Mouse (Mus musculus) neural tube, embryonic 12.5 days (tissue): ENCODE measurements at regions not wholly inside any gene's neighbourhood (a gene's known extent, or its start where the extent isn't known, plus 50 kb on each side); places are given as distances from the start of the nearest gene placed in this dataset.
A peak's percentile ranks its signal among the peaks of the same experiment; 100 is the strongest.

Experiments used
- ATAC-seq: fragments of 200-750 bp; cut with Nextera tagmentation; 2 replicates; pipeline ENCODE4 v1.8.0; 2017; ENCODE audit warnings: low read depth, mild to moderate bottlenecking, moderate TSS enrichment, moderate library complexity; ENCODE audit not compliant: low FRiP score
- H3K27ac ChIP-seq: fragments of 300-500 bp; sonication (generic); 2 replicates; pipeline ENCODE4 v1.5.1; 2016
- H3K27me3 ChIP-seq: fragments of 300-500 bp; sonication (generic); replicated peaks from 2 replicates; pipeline ENCODE4 v1.6.1; 2016; ENCODE audit warnings: mild to moderate bottlenecking
- H3K36me3 ChIP-seq: fragments of 300-500 bp; sonication (generic); 2 replicates; pipeline ENCODE4 v1.6.1; 2016; ENCODE audit warnings: mild to moderate bottlenecking
- H3K4me1 ChIP-seq: fragments of 300-500 bp; sonication (generic); 2 replicates; pipeline ENCODE4 v1.6.1; 2016
- H3K4me2 ChIP-seq: fragments of 300-500 bp; sonication (generic); replicated peaks from 2 replicates; pipeline ENCODE4 v1.6.1; 2016; ENCODE audit warnings: mild to moderate bottlenecking
- H3K4me3 ChIP-seq: fragments of 300-500 bp; sonication (generic); 2 replicates; pipeline ENCODE4 v1.5.1; 2016
- H3K9ac ChIP-seq: fragments of 300-500 bp; sonication (generic); 2 replicates; pipeline ENCODE4 v1.6.1; 2016; ENCODE audit warnings: mild to moderate bottlenecking
- H3K9me3 ChIP-seq: fragments of 300-500 bp; sonication (generic); 2 replicates; pipeline ENCODE4 v1.6.1; 2016; ENCODE audit warnings: mild to moderate bottlenecking
- WGBS: fragments of 180-500 bp; shearing (Covaris S2); methylation state at CpG from one replicate; pipeline ENCODE4 v1.1.7; 2016; 5-methylcytosine and 5-hydroxymethylcytosine counted together

DNA sequence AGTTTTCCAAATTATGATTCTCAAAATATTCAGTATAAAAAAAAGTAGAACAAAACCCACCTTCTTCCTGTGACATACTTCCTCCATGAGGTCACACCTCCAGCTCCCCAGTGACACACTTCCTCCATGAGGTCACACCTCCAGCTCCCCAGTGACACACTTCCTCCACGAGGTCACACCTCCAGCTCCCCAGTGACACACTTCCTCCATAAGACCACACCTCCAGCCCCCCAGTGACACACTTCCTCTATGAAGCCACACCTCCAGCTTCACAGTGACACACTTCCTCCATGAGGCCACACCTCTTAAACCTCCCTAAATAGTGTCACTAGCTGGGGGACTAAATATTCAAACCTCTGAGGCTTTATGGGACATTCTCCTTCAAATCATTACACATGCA is 89.8 kb upstream of the Ntrk2 start:
- Histone ChIP-seq H3K4me2 (no peak overlapping the region), H3K4me1 (no peaks in the 10 kb centered on the region), H3K27ac (no peak overlapping the region), H3K9ac (no peak overlapping the region), H3K27me3 (no peaks in the 10 kb centered on the region), H3K36me3 (no peaks in the 10 kb centered on the region), H3K9me3 (no peaks in the 10 kb centered on the region), H3K4me3 (no peak overlapping the region)
- no peak for ATAC-seq
- 77% methylated on average over 1 of the region's 1 CpGs for WGBS

DNA sequence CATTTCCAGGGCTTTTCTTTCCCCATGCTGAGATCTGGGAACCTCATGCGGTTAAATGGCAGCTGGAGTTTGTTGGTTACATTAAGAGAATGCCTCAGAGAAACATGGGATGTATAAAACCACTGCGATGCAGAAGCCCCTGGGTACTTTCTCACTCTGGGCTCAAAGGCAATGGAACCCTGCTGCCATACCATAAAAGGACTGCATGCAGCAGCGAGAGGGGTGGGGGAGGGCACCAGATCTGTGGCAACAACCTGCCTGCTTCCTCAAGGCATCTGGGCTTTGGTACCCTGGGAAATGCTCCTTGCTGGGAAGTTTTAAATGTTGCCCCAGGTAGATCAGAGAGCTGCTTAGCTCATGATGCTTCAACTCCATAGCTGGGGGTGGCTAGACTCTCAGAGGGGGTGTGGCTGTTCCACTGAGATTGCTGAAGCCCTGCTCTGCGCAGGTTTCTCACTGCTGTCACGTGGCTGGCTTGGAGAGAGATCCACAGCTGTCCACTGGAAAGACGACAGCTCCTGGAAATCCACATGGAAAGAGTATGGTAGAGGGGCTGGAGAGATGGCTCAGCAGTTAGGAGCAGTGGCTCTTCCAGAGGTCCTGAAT is 75.8 kb upstream of the Ntrk2 start:
- peak overlapping the region; percentile 26; the same call in 1 of the 2 replicates for H3K4me2 ChIP-seq
- H3K9me3 ChIP-seq, result no peaks in the 10 kb centered on the region
- H3K36me3 ChIP-seq, result no peaks in the 10 kb centered on the region
- H3K4me1 ChIP-seq, result peaks cover 9% of the 10 kb centered on the region
- no peaks in the 10 kb centered on the region for H3K27me3 ChIP-seq
- ATAC-seq, result no peak
- WGBS, result 23% methylated on average over 6 of the region's 6 CpGs
- H3K9ac ChIP-seq, result no peak overlapping the region
- H3K27ac ChIP-seq, result no peak overlapping the region
- no peak overlapping the region for H3K4me3 ChIP-seq

DNA sequence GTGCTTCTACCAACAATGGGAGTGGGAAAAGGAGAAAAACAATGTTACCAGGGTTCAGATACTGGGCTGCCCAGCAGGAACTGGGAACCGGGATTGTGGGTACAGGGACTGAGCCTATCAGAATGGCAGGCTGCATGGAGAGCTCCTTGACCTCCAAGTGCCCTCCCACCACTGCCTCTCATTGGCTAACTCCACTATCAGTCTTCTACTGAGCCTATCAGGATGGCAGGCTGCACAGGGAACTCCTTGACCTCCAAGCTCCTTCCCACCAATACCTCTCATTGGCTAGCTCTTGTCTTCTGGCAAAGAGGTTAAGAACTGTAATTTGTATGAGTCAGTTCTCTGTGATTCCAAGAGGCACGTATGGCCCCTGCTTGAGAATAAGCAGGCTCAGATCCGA is 73.6 kb upstream of the Ntrk2 start:
- Histone ChIP-seq H3K27me3 (no peaks in the 10 kb centered on the region), H3K4me3 (no peak overlapping the region), H3K9ac (no peak overlapping the region), H3K4me1 (peaks cover 9% of the 10 kb centered on the region), H3K27ac (no peak overlapping the region), H3K4me2 (no peak overlapping the region), H3K36me3 (no peaks in the 10 kb centered on the region), H3K9me3 (no peaks in the 10 kb centered on the region)
- 80% methylated on average over 3 of the region's 3 CpGs for WGBS
- no peak for ATAC-seq

DNA sequence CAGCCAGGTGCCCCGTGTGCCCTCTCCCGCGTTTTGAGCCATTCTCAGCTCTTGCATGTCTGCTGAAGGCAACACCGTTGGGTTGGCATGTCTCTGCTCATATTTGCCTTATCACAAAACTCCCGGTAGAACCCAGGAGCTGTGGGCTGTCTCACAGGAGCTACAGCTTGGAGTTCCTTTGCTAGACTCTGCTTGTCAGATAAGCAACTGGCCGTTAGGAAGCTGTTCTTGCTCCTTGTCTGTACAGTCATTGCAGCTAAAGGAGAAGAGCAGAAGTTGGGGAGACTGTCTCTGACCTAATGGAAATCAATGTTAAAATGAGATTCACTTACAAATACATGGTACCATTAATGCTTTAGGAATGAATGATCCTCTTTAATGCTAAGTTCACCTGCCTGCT is 72.8 kb upstream of the Ntrk2 start:
- WGBS, result 91% methylated on average over 6 of the region's 6 CpGs
- H3K4me3 ChIP-seq, result no peak overlapping the region
- no peak for ATAC-seq
- H3K4me2 ChIP-seq, result no peak overlapping the region
- H3K27me3 ChIP-seq, result no peaks in the 10 kb centered on the region
- peaks cover 9% of the 10 kb centered on the region for H3K4me1 ChIP-seq
- no peak overlapping the region for H3K27ac ChIP-seq
- H3K9ac ChIP-seq, result no peak overlapping the region
- H3K36me3 ChIP-seq, result no peaks in the 10 kb centered on the region
- H3K9me3 ChIP-seq, result no peaks in the 10 kb centered on the region

DNA sequence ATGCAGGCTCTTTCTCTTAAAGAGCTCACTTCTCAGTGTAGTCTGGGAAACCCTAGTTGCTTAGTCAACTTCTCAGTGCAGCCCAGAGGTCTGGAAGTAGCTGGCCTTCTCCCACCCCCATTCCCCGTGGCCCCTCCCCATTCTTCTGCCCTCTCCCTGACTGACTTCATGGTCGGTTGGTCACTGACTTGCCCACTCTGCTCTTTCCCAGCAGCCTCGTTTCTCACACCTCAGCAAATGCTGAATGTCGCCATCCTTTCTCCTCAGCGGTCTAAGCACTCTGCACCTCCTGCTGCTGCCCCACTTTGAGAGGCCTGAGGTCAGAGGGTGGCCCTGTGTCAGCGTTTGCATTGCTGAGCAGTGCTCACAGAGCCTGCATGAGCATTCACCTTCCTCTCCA is 70.8 kb upstream of the Ntrk2 start:
- Histone ChIP-seq H3K27me3 (no peaks in the 10 kb centered on the region), H3K36me3 (no peaks in the 10 kb centered on the region), H3K4me1 (peaks cover 3% of the 10 kb centered on the region), H3K4me3 (no peak overlapping the region), H3K9me3 (no peaks in the 10 kb centered on the region), H3K9ac (no peak overlapping the region), H3K27ac (no peak overlapping the region), H3K4me2 (no peak overlapping the region)
- ATAC-seq, result no peak
- 16% methylated on average over 6 of the region's 6 CpGs for WGBS

DNA sequence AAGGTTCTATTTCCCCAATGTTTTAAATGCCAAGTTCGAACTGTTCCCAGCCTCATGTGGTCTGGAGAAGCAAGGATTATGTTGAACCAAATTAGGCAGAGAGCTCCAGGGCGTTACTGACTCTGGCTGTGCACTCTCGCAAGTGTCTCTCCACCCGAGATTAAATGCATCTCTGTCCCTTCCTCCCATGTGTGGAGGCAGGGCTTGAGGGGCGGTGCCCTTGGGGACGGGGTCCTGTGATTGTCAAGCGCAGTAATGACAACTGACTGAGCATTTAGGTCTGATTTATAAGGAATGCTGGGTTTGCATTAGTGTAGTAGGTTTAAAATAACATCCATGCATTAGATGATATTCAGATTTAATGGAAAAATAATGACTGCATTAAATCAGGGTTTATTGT is 65.6 kb upstream of the Ntrk2 start:
- WGBS, result 62% methylated on average over 7 of the region's 7 CpGs
- H3K36me3 ChIP-seq, result no peaks in the 10 kb centered on the region
- H3K27ac ChIP-seq, result no peak overlapping the region
- no peak for ATAC-seq
- H3K9me3 ChIP-seq, result 0 out of 2 replicates have a peak, but pooled peaks cover 6% of the 10 kb centered on the region
- H3K27me3 ChIP-seq, result no peaks in the 10 kb centered on the region
- H3K4me2 ChIP-seq, result no peak overlapping the region
- 0 out of 2 replicates have a peak, but pooled peaks cover 3% of the 10 kb centered on the region for H3K4me1 ChIP-seq
- no peak overlapping the region for H3K9ac ChIP-seq
- no peak overlapping the region for H3K4me3 ChIP-seq

DNA sequence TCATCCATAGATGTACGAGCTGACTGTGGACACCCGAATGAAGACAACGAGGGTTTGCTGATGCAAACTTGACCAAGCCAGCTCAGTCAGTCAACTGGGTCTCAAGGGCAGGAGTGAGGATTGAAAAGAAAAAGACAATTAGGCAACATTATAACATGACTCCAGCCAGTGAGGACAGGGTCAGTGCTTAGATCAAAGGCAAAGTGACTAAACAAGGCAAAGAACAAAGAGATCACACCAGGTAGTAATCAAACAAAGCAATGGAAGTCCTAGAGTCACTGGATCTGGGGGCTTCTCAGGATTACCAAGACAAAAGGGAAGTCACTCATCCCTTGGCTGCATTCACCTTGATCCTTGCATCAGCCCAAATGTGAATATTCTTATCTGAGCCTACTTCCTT is 60.3 kb upstream of the Ntrk2 start:
- WGBS, result 78% methylated on average over 3 of the region's 3 CpGs
- no peak overlapping the region for H3K27ac ChIP-seq
- H3K36me3 ChIP-seq, result no peaks in the 10 kb centered on the region
- H3K27me3 ChIP-seq, result no peaks in the 10 kb centered on the region
- no peak for ATAC-seq
- H3K4me3 ChIP-seq, result no peak overlapping the region
- no peak overlapping the region for H3K9ac ChIP-seq
- H3K9me3 ChIP-seq, result 0 out of 2 replicates have a peak, but pooled peaks cover 6% of the 10 kb centered on the region
- H3K4me2 ChIP-seq, result no peak overlapping the region
- no peaks in the 10 kb centered on the region for H3K4me1 ChIP-seq

DNA sequence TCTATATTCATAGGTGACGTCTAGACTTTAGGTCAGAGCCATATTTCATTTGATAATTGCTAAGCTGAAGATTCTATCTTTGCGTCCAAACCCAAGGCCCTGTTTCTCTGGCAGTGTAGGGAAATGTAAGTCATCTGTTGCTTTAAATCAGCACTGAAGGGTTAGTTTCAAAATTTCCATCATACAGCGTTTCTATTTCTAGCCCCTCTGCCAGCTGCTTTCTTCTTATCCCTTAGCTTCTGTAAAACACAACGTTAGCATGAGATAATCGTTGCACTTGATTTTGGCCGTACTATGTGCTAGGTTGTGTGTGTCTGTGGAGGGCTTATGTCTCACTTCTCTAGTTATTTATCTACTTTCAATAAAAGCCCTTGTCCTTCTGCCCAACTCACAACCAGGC is 58.7 kb upstream of the Ntrk2 start:
- no peak overlapping the region for H3K27ac ChIP-seq
- no peaks in the 10 kb centered on the region for H3K4me1 ChIP-seq
- H3K9ac ChIP-seq, result no peak overlapping the region
- no peaks in the 10 kb centered on the region for H3K27me3 ChIP-seq
- 90% methylated on average over 6 of the region's 6 CpGs for WGBS
- no peaks in the 10 kb centered on the region for H3K36me3 ChIP-seq
- H3K4me2 ChIP-seq, result no peak overlapping the region
- H3K4me3 ChIP-seq, result no peak overlapping the region
- H3K9me3 ChIP-seq, result 0 out of 2 replicates have a peak, but pooled peaks cover 6% of the 10 kb centered on the region
- no peak for ATAC-seq

DNA sequence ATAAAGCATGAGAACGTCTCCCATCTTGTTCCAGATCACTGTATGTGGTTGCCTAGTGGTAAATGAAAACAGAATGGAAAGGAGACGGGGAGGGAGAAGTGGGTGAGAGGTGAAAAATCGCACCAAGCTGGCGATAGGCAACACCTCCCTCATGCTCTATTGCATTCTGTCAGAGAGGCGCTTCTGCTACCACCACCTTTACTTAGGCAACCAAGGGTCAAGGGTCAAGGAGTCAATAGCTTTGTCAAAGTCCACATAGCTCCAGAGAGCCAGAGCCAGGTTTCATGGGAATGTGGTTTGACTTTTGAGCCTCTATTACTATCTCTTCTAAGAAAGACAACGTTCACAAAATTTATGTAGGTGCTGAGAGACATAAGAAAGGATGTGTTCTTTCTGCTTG is 50.2 kb upstream of the Ntrk2 start:
- Histone ChIP-seq H3K27ac (no peak overlapping the region), H3K4me1 (no peaks in the 10 kb centered on the region), H3K9me3 (no peaks in the 10 kb centered on the region), H3K27me3 (no peaks in the 10 kb centered on the region), H3K9ac (no peak overlapping the region), H3K4me3 (no peak overlapping the region), H3K36me3 (no peaks in the 10 kb centered on the region), H3K4me2 (no peak overlapping the region)
- 72% methylated on average over 6 of the region's 6 CpGs for WGBS
- ATAC-seq, result no peak
